Mouse (Mus musculus) frontal cortex, postnatal 10 days (tissue): ENCODE measurements at regions not wholly inside any gene's neighbourhood (a gene's known extent, or its start where the extent isn't known, plus 50 kb on each side); places are given as distances from the start of the nearest gene placed in this dataset.

Experiments
- DNase-seq, 2 experiments: peaks; one replicate each; pipeline ENCODE4 v3.0.0; 2022; ENCODE audit warnings: low spot score in 2 of 2, mixed read lengths in 1 of 2

- peak in 1 of 2 experiments; percentile 7 for DNase-seq
These were observed 332.3 kb downstream of the Mat2b start for GRCm38 (mm10) chr11:40362530-40363185.
